Mouse (Mus musculus): ENCODE measurements around the gene Btbd10. TPM values are rescaled to one million over a fixed set of nuclear protein-coding genes. Genes with fewer than 3 reads are reported as not detected.

Btbd10 gene
- polyA plus RNA-seq, 1 experiment from 2014 or later = 29.0 TPM

- no peak overlapping the region for H3K27ac ChIP-seq (replicated peaks)
- H3K36me3 ChIP-seq = no peaks in the 10 kb centered on the region
- 75% methylated on average over 4 of the region's 4 CpGs for WGBS
- no peak overlapping the region for H3K4me2 ChIP-seq (replicated peaks)
- H3K27me3 ChIP-seq = no peaks in the 10 kb centered on the region
- ATAC-seq (ENCODE audit: insufficient number of reproducible peaks, low FRiP score, low TSS enrichment, low read depth) = no peak
- no peak overlapping the region for H3K9ac ChIP-seq
- H3K4me3 ChIP-seq (replicated peaks) = no peak overlapping the region
- H3K9me3 ChIP-seq (replicated peaks) = no peaks in the 10 kb centered on the region
- peaks cover 7% of the 10 kb centered on the region for H3K4me1 ChIP-seq
Measured at GRCm38 (mm10) chr7:113367440-113367839, 1.8 kb downstream of the Btbd10 start.

- 87% methylated on average over 1 of the region's 1 CpGs for WGBS
- ATAC-seq (ENCODE audit: insufficient number of reproducible peaks, low FRiP score, low TSS enrichment, low read depth) = no peak
- Histone ChIP-seq H3K9me3 (replicated peaks) (no peaks in the 10 kb centered on the region), H3K4me3 (replicated peaks) (no peak overlapping the region), H3K27me3 (no peaks in the 10 kb centered on the region), H3K4me2 (replicated peaks) (no peak overlapping the region), H3K36me3 (no peaks in the 10 kb centered on the region), H3K9ac (no peak overlapping the region), H3K4me1 (no peaks in the 10 kb centered on the region), H3K27ac (replicated peaks) (no peak overlapping the region)
Measured at GRCm38 (mm10) chr7:113349089-113349488, 20.1 kb downstream of the Btbd10 start.

GRCm38 (mm10) chr7:113347694-113348093 is 21.5 kb downstream of the Btbd10 start:
- Histone ChIP-seq H3K9me3 (replicated peaks) (no peaks in the 10 kb centered on the region), H3K27ac (replicated peaks) (no peak overlapping the region)
- WGBS = 79% methylated on average over 2 of the region's 2 CpGs

GRCm38 (mm10) chr7:113347271-113347670 is 21.9 kb downstream of the Btbd10 start:
- H3K9ac ChIP-seq = no peak overlapping the region
- H3K4me2 ChIP-seq (replicated peaks) = no peak overlapping the region
- no peak overlapping the region for H3K27ac ChIP-seq (replicated peaks)
- WGBS = 29% methylated on average over 4 of the region's 4 CpGs
- no peaks in the 10 kb centered on the region for H3K27me3 ChIP-seq
- H3K36me3 ChIP-seq = no peaks in the 10 kb centered on the region
- ATAC-seq (ENCODE audit: insufficient number of reproducible peaks, low FRiP score, low TSS enrichment, low read depth) = no peak
- no peak overlapping the region for H3K4me3 ChIP-seq (replicated peaks)
- no peaks in the 10 kb centered on the region for H3K4me1 ChIP-seq
- H3K9me3 ChIP-seq (replicated peaks) = no peaks in the 10 kb centered on the region

More at GRCm38 (mm10) chr7:113347694-113348093, 21.5 kb downstream of the Btbd10 start:
- ATAC-seq (ENCODE audit: insufficient number of reproducible peaks, low FRiP score, low TSS enrichment, low read depth) = no peak
- H3K4me2 ChIP-seq (replicated peaks) = no peak overlapping the region
- H3K27me3 ChIP-seq = no peaks in the 10 kb centered on the region
- H3K36me3 ChIP-seq = no peaks in the 10 kb centered on the region
- no peaks in the 10 kb centered on the region for H3K4me1 ChIP-seq
- no peak overlapping the region for H3K9ac ChIP-seq
- H3K4me3 ChIP-seq (replicated peaks) = no peak overlapping the region

GRCm38 (mm10) chr7:113335250-113335649 is 33.9 kb downstream of the Btbd10 start:
- Histone ChIP-seq H3K4me2 (replicated peaks) (no peak overlapping the region), H3K36me3 (no peaks in the 10 kb centered on the region), H3K27me3 (no peaks in the 10 kb centered on the region), H3K4me1 (no peaks in the 10 kb centered on the region), H3K27ac (replicated peaks) (no peak overlapping the region), H3K9me3 (replicated peaks) (no peaks in the 10 kb centered on the region), H3K9ac (no peak overlapping the region), H3K4me3 (replicated peaks) (no peak overlapping the region)
- WGBS = 73% methylated on average over 8 of the region's 8 CpGs
- no peak for ATAC-seq (ENCODE audit: insufficient number of reproducible peaks, low FRiP score, low TSS enrichment, low read depth)

GRCm38 (mm10) chr7:113334036-113334435 is 35.2 kb downstream of the Btbd10 start:
- no peak overlapping the region for H3K4me2 ChIP-seq (replicated peaks)
- no peaks in the 10 kb centered on the region for H3K36me3 ChIP-seq
- H3K4me1 ChIP-seq = no peaks in the 10 kb centered on the region
- ATAC-seq (ENCODE audit: insufficient number of reproducible peaks, low FRiP score, low TSS enrichment, low read depth) = no peak
- H3K9ac ChIP-seq = no peak overlapping the region
- H3K27ac ChIP-seq (replicated peaks) = no peak overlapping the region
- no peaks in the 10 kb centered on the region for H3K9me3 ChIP-seq (replicated peaks)
- H3K4me3 ChIP-seq (replicated peaks) = no peak overlapping the region
- no peaks in the 10 kb centered on the region for H3K27me3 ChIP-seq

- H3K4me3 ChIP-seq (replicated peaks) = no peak overlapping the region
- WGBS = 66% methylated on average over 1 of the region's 1 CpGs
- ATAC-seq (ENCODE audit: insufficient number of reproducible peaks, low FRiP score, low TSS enrichment, low read depth) = no peak
- no peaks in the 10 kb centered on the region for H3K9me3 ChIP-seq (replicated peaks)
- no peak overlapping the region for H3K27ac ChIP-seq (replicated peaks)
- no peak overlapping the region for H3K4me2 ChIP-seq (replicated peaks)
- no peaks in the 10 kb centered on the region for H3K27me3 ChIP-seq
- H3K4me1 ChIP-seq = no peaks in the 10 kb centered on the region
- no peaks in the 10 kb centered on the region; the same call in 1 of the 2 replicates for H3K36me3 ChIP-seq
- H3K9ac ChIP-seq = no peak overlapping the region
Measured at GRCm38 (mm10) chr7:113320128-113320527, 49.1 kb downstream of the Btbd10 start.

- no peak overlapping the region for H3K27ac ChIP-seq (replicated peaks)
- WGBS = 16% methylated on average over 2 of the region's 2 CpGs
- H3K9ac ChIP-seq = no peak overlapping the region
- ATAC-seq (ENCODE audit: insufficient number of reproducible peaks, low FRiP score, low TSS enrichment, low read depth) = no peak
- H3K9me3 ChIP-seq (replicated peaks) = no peaks in the 10 kb centered on the region
- no peak overlapping the region for H3K4me3 ChIP-seq (replicated peaks)
- H3K4me2 ChIP-seq (replicated peaks) = no peak overlapping the region
- no peaks in the 10 kb centered on the region for H3K4me1 ChIP-seq
- no peaks in the 10 kb centered on the region for H3K36me3 ChIP-seq
- no peaks in the 10 kb centered on the region for H3K27me3 ChIP-seq
Measured at GRCm38 (mm10) chr7:113311784-113312183, 57.4 kb downstream of the Btbd10 start.

- 74% methylated on average over 3 of the region's 3 CpGs for WGBS
- no peak overlapping the region for H3K4me3 ChIP-seq (replicated peaks)
- 0 out of 2 replicates have a peak, but pooled peaks cover 3% of the 10 kb centered on the region for H3K36me3 ChIP-seq
- no peak overlapping the region for H3K27ac ChIP-seq (replicated peaks)
- ATAC-seq (ENCODE audit: insufficient number of reproducible peaks, low FRiP score, low TSS enrichment, low read depth) = no peak
- H3K9ac ChIP-seq = no peak overlapping the region
- no peak overlapping the region for H3K4me2 ChIP-seq (replicated peaks)
- no peaks in the 10 kb centered on the region for H3K4me1 ChIP-seq
- H3K27me3 ChIP-seq = no peaks in the 10 kb centered on the region
- no peaks in the 10 kb centered on the region for H3K9me3 ChIP-seq (replicated peaks)
Measured at GRCm38 (mm10) chr7:113310136-113310535, 59.1 kb downstream of the Btbd10 start.

- ATAC-seq (ENCODE audit: insufficient number of reproducible peaks, low FRiP score, low TSS enrichment, low read depth) = no peak
- no peak overlapping the region for H3K4me3 ChIP-seq (replicated peaks)
- no peak overlapping the region for H3K9ac ChIP-seq
Measured at GRCm38 (mm10) chr7:113297813-113298212, 71.4 kb downstream of the Btbd10 start.

GRCm38 (mm10) chr7:113295077-113295890 is 73.9 kb downstream of the Btbd10 start:
- no peaks in the 10 kb centered on the region for H3K36me3 ChIP-seq
- H3K4me3 ChIP-seq (replicated peaks) = no peak overlapping the region
- 24% methylated on average over 17 of the region's 17 CpGs for WGBS
- no peaks in the 10 kb centered on the region for H3K27me3 ChIP-seq
- no peak overlapping the region for H3K27ac ChIP-seq (replicated peaks)
- no peak overlapping the region for H3K4me2 ChIP-seq (replicated peaks)
- H3K4me1 ChIP-seq = peaks cover 8% of the 10 kb centered on the region; the same call in 1 of the 2 replicates
- ATAC-seq (ENCODE audit: insufficient number of reproducible peaks, low FRiP score, low TSS enrichment, low read depth) = peak; percentile 82
- H3K9ac ChIP-seq = no peak overlapping the region
- H3K9me3 ChIP-seq (replicated peaks) = no peaks in the 10 kb centered on the region

More at GRCm38 (mm10) chr7:113297813-113298212, 71.4 kb downstream of the Btbd10 start:
- WGBS = 93% methylated on average over 4 of the region's 4 CpGs
- H3K36me3 ChIP-seq = peaks cover 12% of the 10 kb centered on the region; the same call in 1 of the 2 replicates
- peaks cover 8% of the 10 kb centered on the region; the same call in 1 of the 2 replicates for H3K4me1 ChIP-seq
- no peak overlapping the region for H3K27ac ChIP-seq (replicated peaks)
- H3K4me2 ChIP-seq (replicated peaks) = no peak overlapping the region
- H3K9me3 ChIP-seq (replicated peaks) = no peaks in the 10 kb centered on the region
- H3K27me3 ChIP-seq = no peaks in the 10 kb centered on the region

GRCm38 (mm10) chr7:113294598-113294997 is 74.6 kb downstream of the Btbd10 start:
- H3K27me3 ChIP-seq = no peaks in the 10 kb centered on the region
- H3K27ac ChIP-seq (replicated peaks) = no peak overlapping the region
- no peaks in the 10 kb centered on the region for H3K36me3 ChIP-seq
- no peak overlapping the region for H3K9ac ChIP-seq
- H3K9me3 ChIP-seq (replicated peaks) = no peaks in the 10 kb centered on the region
- ATAC-seq (ENCODE audit: insufficient number of reproducible peaks, low FRiP score, low TSS enrichment, low read depth) = no peak
- no peak overlapping the region for H3K4me3 ChIP-seq (replicated peaks)
- H3K4me1 ChIP-seq = peaks cover 8% of the 10 kb centered on the region; the same call in 1 of the 2 replicates
- no peak overlapping the region for H3K4me2 ChIP-seq (replicated peaks)
- WGBS = 76% methylated on average over 6 of the region's 6 CpGs

Measured in embryonic facial prominence, embryonic 15.5 days (tissue).